ENCODE assay signal across 10 mouse cellular contexts in genomic region chr7:51748633-51749303, GRCm38 (mm10).
DNase-seq lines count a peak whose midpoint lies in the region; ATAC-seq and TF ChIP-seq lines count a peak whose summit lies in the region.
"Had no signal": no experiment of that assay in that cellular context is flagged by ENCODE, and none has a peak within 500 bp of the region (broad histone marks: within the 10 kb centered on the region; RNA-seq: fewer than 3 reads in every experiment).

No protein-coding gene starts in this region.

- peak; percentile 99 for DNase-seq in brain, embryonic 14.5 days (ENCODE audit: low read depth)
- peak; percentile 69 for DNase-seq in embryo, embryonic 11 days
- DNase-seq in midbrain, embryonic 14.5 days: peak; percentile 97
- no peak for DNase-seq in yolk sac, embryonic 10.5 days (ENCODE audit: low spot score)
- no peak for DNase-seq in adrenal gland, adult 2 months
- no peak for DNase-seq in gastrocnemius, postnatal 10 days
- DNase-seq: liver had no signal

- peak overlapping the region; percentile 45 for H3K4me2 ChIP-seq in hindbrain, embryonic 13.5 days
- peak overlapping the region; percentile 46 for H3K4me2 ChIP-seq in midbrain, embryonic 14.5 days (ENCODE audit: low read length)
- H3K4me2 ChIP-seq: intestine, embryonic 15.5 days had no signal

- peak overlapping the region; percentile 93 for H3K27ac ChIP-seq in hindbrain, embryonic 13.5 days
- peak overlapping the region; percentile 93 for H3K27ac ChIP-seq in midbrain, embryonic 14.5 days (replicated peaks; ENCODE audit: low read depth, low read length)
- H3K27ac ChIP-seq: intestine, embryonic 15.5 days had no signal

- 23% methylated on average over 10 of the region's 10 CpGs for WGBS in hindbrain, embryonic 13.5 days
- WGBS in midbrain, embryonic 14.5 days: 5% methylated on average over 10 of the region's 10 CpGs

- no peak for TF ChIP-seq CTCF in brain, embryonic 14.5 days (IDR thresholded peaks at IDR 0.05; ENCODE audit: borderline replicate concordance, extremely low read depth, insufficient read depth, insufficient read length)

- H3K9ac ChIP-seq in hindbrain, embryonic 13.5 days: peak overlapping the region; percentile 40; the same call in 1 of the 2 replicates
- H3K9ac ChIP-seq in midbrain, embryonic 14.5 days (replicated peaks; ENCODE audit: low read length): peak overlapping the region; percentile 41; the same call in 1 of the 2 replicates
- H3K9ac ChIP-seq: intestine, embryonic 15.5 days had no signal

- H3K4me3 ChIP-seq in hindbrain, embryonic 13.5 days: peak overlapping the region; percentile 15; the same call in 1 of the 2 replicates
- H3K4me3 ChIP-seq in midbrain, embryonic 14.5 days (replicated peaks; ENCODE audit: low read depth, low read length): 0 out of 2 replicates have a peak overlapping the region, but pooled peaks have one; percentile 11
- H3K4me3 ChIP-seq: intestine, embryonic 15.5 days had no signal

- peak; percentile 93 for ATAC-seq in hindbrain, embryonic 13.5 days (ENCODE audit: low FRiP score)
- ATAC-seq in midbrain, embryonic 14.5 days (ENCODE audit: low FRiP score, low TSS enrichment): peak; percentile 93
- ATAC-seq in granulocyte monocyte progenitor cell, adult 5-6 weeks (replicated peaks; ENCODE audit: poor library complexity, severe bottlenecking): no peak
- ATAC-seq: intestine, embryonic 15.5 days had no signal

- no peaks in the 10 kb centered on the region for H3K9me3 ChIP-seq in hindbrain, embryonic 13.5 days
- no peaks in the 10 kb centered on the region for H3K9me3 ChIP-seq in midbrain, embryonic 14.5 days (ENCODE audit: control insufficient read depth, low read length)
- H3K9me3 ChIP-seq: intestine, embryonic 15.5 days had no signal

- peaks cover 25% of the 10 kb centered on the region for H3K4me1 ChIP-seq in hindbrain, embryonic 13.5 days (replicated peaks)
- H3K4me1 ChIP-seq in midbrain, embryonic 14.5 days (ENCODE audit: control insufficient read depth, insufficient read depth, low read length): peaks cover 29% of the 10 kb centered on the region
- H3K4me1 ChIP-seq: intestine, embryonic 15.5 days had no signal

- 0 out of 2 replicates have a peak, but pooled peaks cover 2% of the 10 kb centered on the region for H3K27me3 ChIP-seq in hindbrain, embryonic 13.5 days
- no peaks in the 10 kb centered on the region for H3K27me3 ChIP-seq in midbrain, embryonic 14.5 days (ENCODE audit: control insufficient read depth, insufficient read depth, low read length)
- H3K27me3 ChIP-seq: intestine, embryonic 15.5 days had no signal

- no peak for TF ChIP-seq POLR2A in brain, embryonic 14.5 days (IDR thresholded peaks at IDR 0.05; ENCODE audit: borderline replicate concordance, extremely low read depth, insufficient read depth, insufficient read length, poor library complexity, severe bottlenecking)

- no peaks in the 10 kb centered on the region for H3K36me3 ChIP-seq in hindbrain, embryonic 13.5 days
- H3K36me3 ChIP-seq in midbrain, embryonic 14.5 days (ENCODE audit: control insufficient read depth, insufficient read depth, low read length): no peaks in the 10 kb centered on the region
- H3K36me3 ChIP-seq: intestine, embryonic 15.5 days had no signal

Comparison
In these comparisons a context has a peak if more than half of its experiments do, and no peak if none do; other contexts are left out.
1. DNase-seq: peak in brain, embryonic 14.5 days (single experiment), embryo, embryonic 11 days (single experiment) and midbrain, embryonic 14.5 days (single experiment); none in yolk sac, embryonic 10.5 days (single experiment), adrenal gland, adult 2 months (single experiment) and gastrocnemius, postnatal 10 days (single experiment).